Mouse (Mus musculus) spleen, postnatal 4 days (tissue): ENCODE data around the gene Camkk1.

Experiments used
- DNase-seq, 2 experiments: peaks; one replicate each; pipeline ENCODE4 v3.0.0; 2022; ENCODE audit warnings: low spot score in 2 of 2

The Camkk1 gene

DNA sequence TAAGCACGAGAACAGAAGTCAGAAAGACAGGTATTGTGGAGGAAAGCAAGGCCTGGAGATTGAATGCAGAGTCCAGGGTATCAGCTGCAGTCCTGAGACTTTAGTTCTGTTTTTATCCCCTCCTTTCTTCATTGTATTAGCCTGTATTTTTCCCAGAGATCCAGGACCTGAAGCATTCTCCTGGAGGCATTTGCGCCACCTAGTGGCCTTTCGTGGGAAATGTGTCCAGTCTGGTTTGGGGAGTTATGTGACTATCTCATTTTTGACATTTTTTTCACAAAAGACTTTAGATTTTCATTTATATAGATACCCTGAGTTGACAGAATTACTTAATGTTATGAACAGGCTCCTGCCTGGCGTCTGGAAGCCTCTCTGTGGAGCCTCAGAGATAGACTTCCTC is 30.5 kb downstream of the Camkk1 start:
- peak; percentile 73 to 91 for DNase-seq

DNA sequence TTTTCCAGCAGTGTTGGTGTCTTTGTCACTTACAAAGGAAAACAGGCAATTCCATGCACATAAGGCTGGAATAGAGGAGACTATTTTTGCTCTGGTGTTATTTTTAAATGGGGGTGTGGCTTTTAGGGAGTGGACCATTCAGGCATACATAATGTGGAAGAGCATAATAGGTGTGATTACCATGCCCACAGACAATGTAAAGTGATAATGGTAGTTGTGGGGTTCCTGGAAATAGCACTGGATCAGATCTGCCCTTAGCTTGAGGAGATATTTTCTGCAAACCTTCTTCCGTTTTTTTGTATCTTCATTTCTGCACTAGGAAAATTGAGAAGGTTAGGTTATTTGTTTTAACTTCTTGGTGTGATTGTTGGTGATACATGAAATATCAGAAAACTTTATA is 34.0 kb downstream of the Camkk1 start:
- DNase-seq = no peak

- no peak for DNase-seq
These were observed 38.9 kb downstream of the Camkk1 start for GRCm38 (mm10) chr11:73057701-73058100.

GRCm38 (mm10) chr11:73059630-73060029 is 40.8 kb downstream of the Camkk1 start:
- no peak for DNase-seq

- no peak for DNase-seq
These were observed 42.6 kb downstream of the Camkk1 start for GRCm38 (mm10) chr11:73061413-73061812.

DNA sequence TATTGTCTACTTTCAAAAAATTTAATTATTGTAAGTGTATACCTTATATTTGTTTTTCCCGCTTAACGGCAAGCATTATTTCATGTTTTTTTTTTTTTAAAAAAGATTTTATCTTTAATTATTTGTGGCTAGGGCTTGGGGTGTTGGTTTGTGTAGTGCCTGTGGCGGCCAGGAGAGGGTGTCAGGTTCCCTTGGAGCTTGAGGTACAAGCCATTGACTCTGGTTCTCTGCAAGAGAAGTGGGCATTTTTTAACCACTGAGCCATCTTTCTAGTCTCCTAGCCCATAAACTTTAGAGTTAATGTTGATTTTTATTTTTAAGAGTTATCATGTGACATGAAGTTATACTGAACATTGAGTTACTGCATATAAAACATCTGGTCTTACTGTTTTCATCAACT is 53.0 kb downstream of the Camkk1 start:
- peak in 1 of 2 experiments; percentile 31 for DNase-seq

GRCm38 (mm10) chr11:73076295-73076694 is 57.5 kb downstream of the Camkk1 start:
- DNase-seq = no peak

GRCm38 (mm10) chr11:73076733-73077132 is 57.9 kb downstream of the Camkk1 start:
- no peak for DNase-seq

- no peak for DNase-seq
These were observed 58.5 kb downstream of the Camkk1 start for GRCm38 (mm10) chr11:73077211-73077720.

DNA sequence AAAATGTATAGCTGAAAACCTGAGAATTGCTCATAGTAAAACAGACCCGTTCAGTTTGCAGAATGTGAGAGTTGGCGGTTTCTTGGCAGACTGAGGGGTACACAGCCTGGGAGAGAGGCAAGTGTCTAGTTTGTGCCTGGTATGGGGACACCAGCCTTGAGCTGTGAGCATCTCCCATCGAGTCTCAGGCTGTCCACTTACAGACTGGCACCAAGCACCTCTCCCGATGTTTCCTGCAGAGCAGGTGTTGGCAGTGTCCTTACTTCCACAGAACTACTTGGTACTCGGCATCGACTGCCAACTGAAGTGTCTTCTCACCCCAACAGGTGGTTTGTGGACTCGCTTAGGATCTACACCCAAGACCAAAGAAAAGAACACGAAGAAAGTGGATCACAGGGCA is 59.8 kb downstream of the Camkk1 start:
- DNase-seq = no peak

DNA sequence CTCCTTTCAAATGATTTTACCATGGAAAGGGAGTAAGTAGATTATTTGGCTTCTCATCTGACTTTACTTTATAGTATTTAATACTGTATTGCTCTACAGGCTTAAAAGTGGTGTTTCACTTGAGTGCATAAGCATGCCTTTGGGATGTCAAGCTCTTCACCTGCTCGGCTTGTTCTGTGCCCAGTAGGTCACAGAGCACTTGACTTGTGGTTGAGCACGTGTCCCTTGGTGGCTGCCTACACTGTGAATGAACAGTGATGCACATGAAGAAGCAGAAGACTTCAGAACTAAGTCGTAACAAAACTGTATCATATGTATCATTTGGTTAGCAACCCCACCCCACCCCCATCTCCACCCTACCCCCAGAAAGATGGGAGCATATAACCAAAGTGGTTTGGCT is 61.5 kb downstream of the Camkk1 start:
- no peak for DNase-seq

GRCm38 (mm10) chr11:73084303-73084702 is 65.5 kb downstream of the Camkk1 start:
- DNase-seq = no peak

GRCm38 (mm10) chr11:73084804-73085231 is 66.0 kb downstream of the Camkk1 start:
- no peak for DNase-seq

- no peak for DNase-seq
These were observed 66.6 kb downstream of the Camkk1 start for GRCm38 (mm10) chr11:73085391-73085790.

GRCm38 (mm10) chr11:73087700-73088480 is 69.1 kb downstream of the Camkk1 start:
- no peak for DNase-seq

- DNase-seq = no peak
These were observed 71.5 kb downstream of the Camkk1 start, which contains the start of gene Itgae for GRCm38 (mm10) chr11:73090283-73090682. Gene Itgae, plus strand, starts transcription at chr11:73090583.

- no peak for DNase-seq
These were observed 72.0 kb downstream of the Camkk1 start for GRCm38 (mm10) chr11:73090826-73091225.
